Mouse (Mus musculus): ENCODE data around the gene Mob1a. TPM values are rescaled to one million over a fixed set of nuclear protein-coding genes. Genes with fewer than 3 reads are reported as not detected.

Mob1a gene
- total RNA-seq (2021): 10 to 100 TPM; 11.3 to 11.5 TPM
- long read RNA-seq, experiment 1, partial matches to known transcripts: 0 of 7 reads
- long read RNA-seq, experiment 1, other reads (novel, unspliced or antisense): 7 of 7 reads
- long read RNA-seq, experiment 2, full-length matches to known transcripts: 3 of 14 reads
- long read RNA-seq, experiment 2, partial matches to known transcripts: 0 of 14 reads
- long read RNA-seq, experiment 2, other reads (novel, unspliced or antisense): 11 of 14 reads

GRCm38 (mm10) chr6:83325525-83326393, at the start of gene Mob1a, which contains the start of gene Mthfd2:
Mob1a (plus strand) TSS chr6:83326016.
Mthfd2 (minus strand) TSS chr6:83325908.
- peak; percentile 94 for DNase-seq

GRCm38 (mm10) chr6:83277151-83277550, 48.7 kb upstream of the Mob1a start:
- no peak for DNase-seq

DNA sequence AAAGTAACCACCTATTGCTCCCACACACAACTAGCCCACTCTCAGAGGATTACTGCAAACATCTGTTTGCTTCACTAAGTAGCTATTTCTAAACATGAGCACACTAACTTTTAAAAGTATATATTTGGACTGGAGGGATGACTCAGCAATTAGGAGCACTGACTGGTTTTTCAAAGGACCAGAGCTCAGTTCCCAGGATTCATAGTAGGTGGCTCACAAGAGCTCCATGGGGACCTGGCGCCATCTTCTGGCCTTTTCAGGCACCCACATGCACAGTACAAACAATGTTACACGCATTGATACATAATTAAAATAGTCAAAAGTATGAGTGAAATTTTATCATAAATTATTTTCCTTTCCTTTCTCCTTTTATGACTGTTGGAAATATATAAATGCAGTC, 46.9 kb upstream of the Mob1a start:
- no peak for DNase-seq

DNA sequence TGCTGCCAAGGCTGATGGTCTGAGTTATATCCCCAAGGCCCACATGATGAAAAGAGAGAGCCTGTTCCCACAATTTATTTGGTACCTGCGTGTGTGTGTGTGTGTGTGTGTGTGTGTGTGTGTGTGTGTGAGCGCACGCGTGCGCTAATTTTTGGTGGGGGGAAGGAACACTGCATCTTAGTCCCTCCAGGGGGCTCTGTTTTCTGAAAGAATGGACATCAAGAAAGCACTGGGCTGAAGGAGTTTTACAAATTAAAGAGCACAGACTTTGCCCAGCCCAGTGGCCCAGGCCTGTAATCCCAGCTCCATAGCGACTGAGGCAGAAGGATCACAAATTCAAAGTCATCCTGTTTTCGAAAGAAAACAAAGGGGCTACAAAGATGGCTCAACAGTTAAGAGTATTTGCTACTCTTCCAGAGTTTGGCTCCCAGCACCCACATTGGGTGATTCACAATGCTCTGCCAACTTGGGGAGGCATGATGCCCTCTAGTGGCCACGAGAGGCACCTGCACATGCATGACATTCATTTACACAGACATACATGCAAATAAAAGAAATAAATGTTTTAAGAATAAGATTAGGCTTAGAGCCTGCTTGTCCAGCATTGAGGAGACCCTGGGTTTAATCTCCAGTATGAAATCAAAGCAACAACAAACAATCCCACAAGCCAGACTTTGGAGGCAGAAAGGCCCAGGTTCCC, 45.4 kb upstream of the Mob1a start:
- no peak for DNase-seq

DNA sequence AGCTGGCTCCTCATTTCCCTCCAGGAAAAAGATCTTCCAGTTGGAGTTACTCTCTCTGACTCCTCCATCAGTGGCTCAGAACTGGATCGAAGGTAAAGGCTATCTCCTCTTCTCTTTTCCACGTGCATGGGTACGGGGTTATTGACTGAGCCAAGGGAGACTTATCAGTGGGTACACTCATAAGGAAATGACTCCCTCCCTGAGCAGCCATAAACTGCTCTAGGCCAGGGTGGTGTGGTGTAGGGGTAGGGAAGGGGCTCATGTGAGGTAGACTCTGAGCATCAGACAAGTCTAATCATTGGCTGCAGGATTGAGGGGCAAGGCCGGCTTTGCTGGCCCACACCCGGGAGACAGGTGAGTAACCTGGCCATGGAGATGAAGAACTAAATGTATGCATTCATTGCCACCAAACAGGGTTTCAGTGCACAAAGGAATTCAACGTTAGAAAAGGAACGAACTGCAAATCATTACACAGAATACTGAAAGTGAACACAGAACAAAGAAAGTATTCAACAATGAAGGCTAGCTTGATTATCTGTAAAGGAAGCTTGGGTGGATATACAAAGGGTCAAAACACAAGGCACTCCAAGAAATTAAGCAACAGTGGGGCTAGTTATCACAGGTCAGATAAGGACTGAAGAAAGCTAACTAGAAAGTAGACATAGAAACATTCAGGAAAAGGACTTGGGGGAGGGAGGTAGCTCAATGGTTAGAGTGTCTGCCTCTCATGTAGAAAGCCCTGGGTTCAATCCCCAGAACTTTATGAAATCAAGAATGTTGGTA, 25.2 kb upstream of the Mob1a start:
- no peak for DNase-seq

DNA sequence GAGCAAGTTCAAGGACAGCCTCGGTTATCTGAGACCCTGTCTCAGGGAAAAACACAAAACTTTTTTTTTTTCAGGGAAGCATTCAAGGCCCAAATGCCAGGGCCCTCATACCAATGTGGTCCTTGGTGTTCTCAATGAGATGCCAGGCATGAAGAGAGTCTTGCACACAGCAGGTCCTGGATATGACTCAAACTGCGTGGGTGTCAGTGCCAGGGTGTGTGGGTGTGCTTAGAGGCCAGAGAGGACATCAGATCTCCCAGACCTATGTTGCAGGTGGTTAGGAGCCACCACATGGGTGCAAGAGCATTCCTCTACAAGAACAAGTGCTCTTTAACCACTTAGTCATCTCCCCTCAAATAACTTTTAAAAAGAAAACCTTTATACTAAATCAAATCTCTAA, 24.5 kb upstream of the Mob1a start:
- no peak for DNase-seq

- no peak for DNase-seq
These were observed 23.6 kb upstream of the Mob1a start for GRCm38 (mm10) chr6:83302264-83302663.

GRCm38 (mm10) chr6:83309017-83309416, 16.8 kb upstream of the Mob1a start:
- DNase-seq: no peak

- DNase-seq: no peak
These were observed 14.6 kb upstream of the Mob1a start for GRCm38 (mm10) chr6:83311206-83311605.

DNA sequence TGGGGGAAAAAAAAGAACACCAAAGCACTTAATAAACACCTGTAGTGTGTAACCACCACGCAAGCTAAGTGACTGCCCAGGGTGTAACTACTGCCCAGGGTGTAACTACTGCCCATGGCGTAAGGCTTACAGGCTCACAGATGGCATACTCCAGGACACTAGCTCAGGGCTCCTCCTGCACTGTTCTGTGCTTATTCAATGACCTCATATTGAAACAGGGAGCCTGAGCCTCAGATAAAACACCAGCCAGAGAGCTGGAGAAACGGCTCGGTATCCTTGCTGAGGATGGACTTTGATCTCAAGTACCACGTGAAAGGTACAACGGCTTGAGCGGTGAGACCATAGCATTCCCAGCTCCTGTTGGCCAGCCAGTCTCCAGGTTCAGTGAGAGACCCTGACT, 13.8 kb upstream of the Mob1a start:
- no peak for DNase-seq

- DNase-seq: no peak
These were observed 13.3 kb upstream of the Mob1a start for GRCm38 (mm10) chr6:83312514-83312913.

GRCm38 (mm10) chr6:83315293-83315692, 10.5 kb upstream of the Mob1a start:
- DNase-seq: no peak

- DNase-seq: no peak
These were observed 9.8 kb upstream of the Mob1a start for GRCm38 (mm10) chr6:83316022-83316421.

DNA sequence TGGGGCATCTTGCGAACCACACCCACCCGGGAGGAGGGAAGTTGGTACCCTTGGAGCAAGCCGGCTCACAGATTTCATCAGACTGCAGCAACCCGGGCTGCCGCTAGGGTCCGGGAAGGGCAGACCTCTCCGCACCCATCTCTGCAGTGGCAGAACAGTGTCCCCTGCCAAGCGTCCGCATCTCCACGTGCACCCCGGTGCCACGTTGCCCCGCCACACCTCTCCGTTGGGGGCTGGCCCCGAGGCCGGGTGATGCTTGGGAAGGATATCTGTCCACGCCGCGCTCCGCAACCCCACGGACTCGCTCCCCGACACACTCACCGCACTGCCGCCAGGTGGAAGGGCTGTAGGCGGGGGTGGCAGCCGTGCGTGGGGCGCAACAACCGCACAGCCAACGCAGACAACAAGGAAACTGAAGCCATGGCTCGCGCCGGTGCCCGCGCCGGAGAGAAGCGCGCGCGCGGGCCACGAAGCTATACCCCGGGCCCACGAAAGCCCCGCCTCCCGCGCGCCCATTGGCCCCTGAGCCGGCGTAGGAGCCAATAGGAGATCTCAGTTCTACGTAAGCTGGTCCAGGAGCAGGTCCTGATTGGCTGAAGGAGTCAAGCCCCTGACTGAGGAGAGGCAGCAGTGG, 8.6 kb upstream of the Mob1a start:
- DNase-seq: peak; percentile 92

DNA sequence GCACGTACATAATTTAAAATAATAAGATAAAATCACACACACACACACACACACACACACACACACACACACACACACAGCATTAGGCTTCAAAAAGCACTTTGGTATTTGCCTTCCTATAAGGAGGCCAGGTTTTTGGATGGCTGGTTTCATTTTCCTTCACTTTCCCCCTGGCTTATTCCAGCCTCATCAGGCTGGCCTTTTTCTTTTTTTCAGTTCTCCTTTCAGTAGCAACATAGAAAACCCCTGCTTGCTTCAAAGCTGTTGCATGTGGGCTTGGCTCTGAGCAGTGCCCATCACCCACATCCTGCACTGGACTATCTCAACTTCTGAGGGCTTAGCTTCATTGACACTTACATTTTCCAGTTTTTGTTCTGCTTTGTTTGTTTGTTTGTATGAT, 3.9 kb upstream of the Mob1a start:
- no peak for DNase-seq

- no peak for DNase-seq
These were observed 3.0 kb upstream of the Mob1a start for GRCm38 (mm10) chr6:83322794-83323193.

- no peak for DNase-seq
These were observed 2.0 kb upstream of the Mob1a start for GRCm38 (mm10) chr6:83323652-83324419.

DNA sequence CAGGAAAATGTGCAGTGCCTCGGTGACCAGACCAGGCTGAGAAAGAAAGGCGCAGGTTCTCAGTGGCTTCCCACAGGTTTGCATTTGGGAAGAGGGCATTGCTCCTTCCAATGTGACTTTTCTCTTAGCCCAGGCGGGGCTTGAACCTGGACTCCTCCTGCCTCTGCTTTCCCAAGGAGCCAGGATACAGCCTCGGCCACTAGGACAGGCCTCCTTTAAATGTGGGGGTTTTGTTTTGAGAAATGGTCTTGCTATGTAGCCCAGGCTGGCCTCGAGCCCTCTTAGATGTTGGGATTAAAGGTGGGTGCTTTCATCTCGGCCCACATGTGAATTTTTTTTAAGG, 549 bp downstream of the Mob1a start:
- no peak for DNase-seq

DNA sequence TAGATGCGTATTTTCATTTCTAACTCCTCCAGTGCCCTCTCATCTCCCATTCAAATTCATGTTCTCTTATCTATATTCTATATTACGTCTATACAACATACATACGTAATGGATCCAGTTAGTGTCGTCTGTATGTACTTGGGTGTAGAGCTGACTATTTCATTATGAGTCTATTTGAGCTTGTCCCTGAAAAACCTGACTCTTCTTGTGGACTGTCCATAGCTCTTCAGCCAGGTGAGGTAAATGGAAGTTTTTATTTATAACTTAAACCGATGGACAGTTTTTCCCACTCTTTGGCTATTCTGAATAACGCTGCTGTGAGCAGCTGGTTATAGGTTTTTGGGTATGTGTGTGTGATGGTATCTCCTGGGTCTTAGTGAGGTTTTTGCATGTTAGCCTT, 945 bp downstream of the Mob1a start:
- no peak for DNase-seq

DNA sequence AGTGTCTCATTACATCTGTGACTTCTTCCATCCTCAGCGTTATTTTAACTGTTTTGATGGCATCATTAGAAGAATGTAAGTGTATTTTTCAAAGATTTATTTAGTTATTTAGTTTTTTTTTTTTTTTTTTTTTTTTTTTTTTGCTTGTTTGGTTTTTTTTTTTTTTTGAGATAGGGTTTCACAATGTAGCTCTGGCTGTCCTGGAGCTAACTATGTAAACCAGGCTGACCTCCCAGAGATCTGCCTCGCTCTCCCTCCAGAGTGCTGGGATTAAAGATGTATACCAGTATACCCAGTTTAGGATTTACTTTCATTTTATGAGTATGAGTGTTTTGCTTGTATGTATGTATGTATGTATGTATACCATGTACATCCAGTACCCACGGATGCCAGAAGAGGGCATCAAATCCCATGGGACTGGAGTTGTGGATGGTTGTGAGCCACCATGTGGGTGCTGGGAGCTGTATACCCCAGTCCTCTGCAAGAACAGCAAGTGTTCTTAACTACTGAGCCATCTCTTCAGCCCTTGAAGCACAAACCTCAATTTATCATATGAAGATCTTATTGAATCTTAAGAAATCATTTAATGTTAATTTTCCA, 1.9 kb downstream of the Mob1a start:
- no peak for DNase-seq

DNA sequence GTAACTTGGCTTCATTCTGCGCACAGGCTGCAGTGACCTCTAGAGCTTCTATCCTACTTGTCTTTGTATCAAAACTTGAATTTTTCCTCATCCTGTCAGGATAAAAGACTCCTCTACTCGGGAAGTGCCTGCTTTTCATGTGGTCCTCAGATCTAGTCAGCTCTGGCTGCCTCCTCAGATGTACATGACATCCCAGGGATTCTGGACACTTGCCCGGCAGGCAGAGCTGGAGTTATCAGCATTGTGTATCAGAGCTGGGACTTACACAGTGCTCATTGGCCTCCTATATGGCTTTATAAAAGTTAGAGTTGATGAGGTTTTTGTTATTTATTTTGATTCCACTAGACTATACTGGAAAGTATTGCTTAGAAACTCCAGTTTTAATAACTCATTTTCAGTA, 15.6 kb downstream of the Mob1a start:
- DNase-seq: no peak

All from gastrocnemius, postnatal 25 days (tissue).